Mouse (Mus musculus) limb, embryonic 12.5 days (tissue): ENCODE results near the gene Tex30. TPM values are rescaled to one million over a fixed set of nuclear protein-coding genes. Genes with fewer than 3 reads are reported as not detected.

Experiments
- ATAC-seq: fragments of 200-750 bp; cut with Nextera tagmentation; 2 replicates; pipeline ENCODE4 v1.8.0; 2017; ENCODE audit warnings: low read depth, moderate TSS enrichment; ENCODE audit not compliant: insufficient number of reproducible peaks, insufficient read depth, low FRiP score, low TSS enrichment
- H3K27ac ChIP-seq: fragments of 300-500 bp; sonication (generic); 2 replicates; pipeline ENCODE4 v1.5.1; 2016; ENCODE audit warnings: mild to moderate bottlenecking, moderate library complexity
- H3K27me3 ChIP-seq: fragments of 300-500 bp; sonication (generic); 2 replicates; pipeline ENCODE4 v1.6.1; 2016; ENCODE audit warnings: mild to moderate bottlenecking, moderate library complexity
- H3K36me3 ChIP-seq: fragments of 300-500 bp; sonication (generic); 2 replicates; pipeline ENCODE4 v1.6.1; 2016; ENCODE audit warnings: mild to moderate bottlenecking, moderate library complexity
- H3K4me1 ChIP-seq: fragments of 300-500 bp; sonication (generic); replicated peaks from 2 replicates; pipeline ENCODE4 v1.6.1; 2016
- H3K4me2 ChIP-seq: fragments of 300-500 bp; sonication (generic); 2 replicates; pipeline ENCODE4 v1.6.1; 2016; ENCODE audit warnings: mild to moderate bottlenecking, moderate library complexity
- H3K4me3 ChIP-seq: fragments of 300-500 bp; sonication (generic); replicated peaks from 2 replicates; pipeline ENCODE4 v1.5.1; 2016; ENCODE audit warnings: mild to moderate bottlenecking
- H3K9ac ChIP-seq: fragments of 300-500 bp; sonication (generic); replicated peaks from 2 replicates; pipeline ENCODE4 v1.6.1; 2016; ENCODE audit warnings: mild to moderate bottlenecking, moderate library complexity
- H3K9me3 ChIP-seq: fragments of 300-500 bp; sonication (generic); 2 replicates; pipeline ENCODE4 v1.6.1; 2016; ENCODE audit warnings: mild to moderate bottlenecking, moderate library complexity
- WGBS: fragments of 180-500 bp; shearing (Covaris S2); methylation state at CpG from one replicate; pipeline ENCODE4 v1.1.7; 2016; 5-methylcytosine and 5-hydroxymethylcytosine counted together
- polyA plus RNA-seq: library from polyadenylated mRNA; unstranded; fragments of >200 nt; fragmentation: Nextera tagmentation; extraction: Ambion mirVana; gene quantifications from 2 replicates; pipeline ENCODE4 v1.2.1, GENCODE M21; 2016

Tex30 gene
- polyA plus RNA-seq: 87.0 and 89.6 TPM in 2 replicates

DNA sequence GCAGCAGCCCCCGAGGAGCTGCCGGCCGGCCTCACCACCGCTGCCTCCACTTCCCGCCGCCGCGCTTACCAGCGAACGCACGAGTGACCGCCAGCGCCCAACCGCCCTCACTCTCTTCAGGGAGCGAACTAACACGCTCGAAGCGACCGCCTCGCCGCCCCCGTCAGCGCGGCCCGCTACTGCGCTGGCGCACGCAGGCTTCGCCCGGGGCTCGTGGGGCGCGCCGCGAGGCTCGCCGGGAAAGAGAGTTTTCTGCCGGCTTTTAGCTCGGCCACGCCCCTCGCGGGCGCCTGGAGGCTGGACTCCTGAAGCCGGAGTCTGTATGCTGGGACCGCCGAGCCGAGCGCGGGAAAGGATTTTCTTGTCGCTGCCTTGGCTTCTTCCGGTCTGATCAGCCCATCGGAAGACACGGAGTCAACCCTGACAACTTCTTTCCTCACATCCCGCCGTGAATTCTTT lies at the start of gene Tex30:
Gene Tex30 (minus strand): TSS at position 183 of the 459 bp plus-strand sequence.
- Histone ChIP-seq H3K27ac (peak within 1 kb of the TSS; percentile 93), H3K27me3 (no peaks in the 10 kb centered on the region), H3K36me3 (peaks cover 34% of the 10 kb centered on the region), H3K4me3 (peak within 1 kb of the TSS; percentile 79), H3K4me2 (peak within 1 kb of the TSS; percentile 73), H3K4me1 (peaks cover 11% of the 10 kb centered on the region), H3K9ac (peak within 1 kb of the TSS; percentile 82), H3K9me3 (0 out of 2 replicates have a peak, but pooled peaks cover under 1% of the 10 kb centered on the region)
- peak; percentile 98 for ATAC-seq
- WGBS: under 1% methylated on average over 54 of the region's 55 CpGs

DNA sequence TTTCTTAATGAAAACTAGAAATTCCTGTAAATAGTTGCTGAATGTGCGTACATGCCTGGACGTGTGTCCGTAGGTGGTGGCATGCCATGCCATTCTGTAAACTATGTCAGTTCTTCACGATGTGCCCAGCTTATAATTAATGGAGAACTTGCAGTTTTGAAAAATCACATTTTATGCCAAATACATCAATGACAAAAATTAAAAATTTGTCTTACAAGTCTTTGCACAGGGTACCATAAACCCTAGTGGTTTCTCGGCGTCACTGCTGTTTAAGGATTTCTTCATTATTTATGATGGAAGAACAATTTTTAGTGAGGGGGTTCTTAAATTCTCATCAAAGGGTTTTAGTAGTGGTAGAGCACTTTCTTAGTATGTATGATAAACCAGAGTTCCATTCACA lies 46.5 kb upstream of the Tex30 start:
- 0 out of 2 replicates have a peak overlapping the region, but pooled peaks have one; percentile 89 for H3K9ac ChIP-seq

DNA sequence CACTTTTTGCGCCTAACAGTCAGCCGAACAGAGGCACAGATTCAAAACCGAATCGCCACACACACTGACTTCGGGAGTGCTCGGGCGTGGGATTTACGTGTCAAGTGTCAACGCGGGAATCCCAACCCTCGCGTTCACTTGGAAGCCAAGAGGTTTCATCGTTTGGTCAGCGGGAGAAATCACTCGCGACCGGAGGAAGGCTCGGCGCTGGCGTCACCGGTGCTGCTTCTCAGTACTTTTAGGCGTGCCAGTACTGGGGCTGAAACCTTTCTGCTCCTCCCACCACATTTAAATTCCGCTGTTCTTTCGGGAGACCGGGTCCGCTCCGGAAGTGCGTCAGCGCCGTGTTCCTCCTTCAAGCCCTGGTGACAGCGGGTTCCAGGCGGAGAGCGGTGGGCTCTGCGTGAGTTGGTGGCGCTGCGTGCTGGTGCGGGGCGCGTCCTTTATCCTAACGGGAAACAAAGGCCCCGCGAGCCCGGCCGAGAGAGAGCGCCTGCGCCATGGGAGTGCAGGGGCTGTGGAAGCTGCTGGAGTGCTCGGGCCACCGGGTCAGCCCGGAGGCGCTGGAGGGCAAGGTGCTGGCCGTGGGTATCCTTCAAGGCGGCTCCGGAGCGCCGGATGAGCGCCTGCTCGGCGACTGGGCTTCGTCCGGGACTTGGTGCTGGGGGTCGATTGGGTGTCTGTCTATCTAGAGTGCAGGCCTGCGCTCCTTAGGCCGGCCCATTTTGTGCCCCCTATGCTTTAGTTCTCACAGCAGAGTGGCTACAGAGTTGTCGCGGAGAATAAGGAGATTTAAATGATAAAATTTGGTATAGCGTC lies 45.5 kb upstream of the Tex30 start, which contains the start of gene Ercc5:
Gene Ercc5 (plus strand): TSS at position 182 of the 819 bp plus-strand sequence.
- H3K4me2 ChIP-seq: peak within 1 kb of the TSS; percentile 65
- H3K4me3 ChIP-seq: peak within 1 kb of the TSS; percentile 73
- under 1% methylated on average over 66 of the region's 66 CpGs for WGBS
- H3K27me3 ChIP-seq: no peaks in the 10 kb centered on the region
- ATAC-seq: peak; percentile 98
- peak within 1 kb of the TSS; percentile 97 for H3K27ac ChIP-seq
- peak within 1 kb of the TSS; percentile 89 for H3K9ac ChIP-seq
- no peaks in the 10 kb centered on the region for H3K4me1 ChIP-seq
- peaks cover 23% of the 10 kb centered on the region for H3K36me3 ChIP-seq
- no peaks in the 10 kb centered on the region for H3K9me3 ChIP-seq

More for the DNA sequence above, 46.5 kb upstream of the Tex30 start:
- Histone ChIP-seq H3K27me3 (no peaks in the 10 kb centered on the region), H3K4me2 (peak overlapping the region; percentile 65), H3K9me3 (no peaks in the 10 kb centered on the region), H3K36me3 (peaks cover 14% of the 10 kb centered on the region), H3K4me1 (no peaks in the 10 kb centered on the region), H3K27ac (no peak overlapping the region), H3K4me3 (peak overlapping the region; percentile 73)
- ATAC-seq: no peak
- 45% methylated on average over 6 of the region's 6 CpGs for WGBS

DNA sequence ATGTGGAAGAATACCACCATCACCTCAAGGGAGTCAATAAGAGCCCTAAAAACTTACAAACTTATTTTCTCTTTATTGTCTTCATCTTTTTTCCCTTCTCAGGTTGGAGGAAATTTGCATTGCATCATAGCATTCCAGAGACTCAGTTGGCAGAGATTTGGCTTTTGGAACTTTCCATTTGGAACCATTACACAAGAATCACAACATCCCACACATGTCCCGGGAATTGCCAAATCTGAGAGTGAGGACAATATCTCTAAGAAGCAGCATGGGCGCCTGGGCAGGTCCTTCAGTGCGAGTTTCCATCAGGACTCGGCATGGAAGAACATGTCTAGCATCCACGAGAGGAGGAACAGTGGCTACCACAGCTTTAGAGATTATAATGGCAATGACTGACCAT lies 40.5 kb upstream of the Tex30 start:
- no peak overlapping the region for H3K9ac ChIP-seq
- no peaks in the 10 kb centered on the region for H3K9me3 ChIP-seq
- 88% methylated on average over 5 of the region's 5 CpGs for WGBS
- no peak overlapping the region for H3K27ac ChIP-seq
- H3K36me3 ChIP-seq: peaks cover 66% of the 10 kb centered on the region
- H3K27me3 ChIP-seq: no peaks in the 10 kb centered on the region
- no peak overlapping the region for H3K4me3 ChIP-seq
- no peak overlapping the region for H3K4me2 ChIP-seq
- ATAC-seq: no peak
- no peaks in the 10 kb centered on the region for H3K4me1 ChIP-seq

DNA sequence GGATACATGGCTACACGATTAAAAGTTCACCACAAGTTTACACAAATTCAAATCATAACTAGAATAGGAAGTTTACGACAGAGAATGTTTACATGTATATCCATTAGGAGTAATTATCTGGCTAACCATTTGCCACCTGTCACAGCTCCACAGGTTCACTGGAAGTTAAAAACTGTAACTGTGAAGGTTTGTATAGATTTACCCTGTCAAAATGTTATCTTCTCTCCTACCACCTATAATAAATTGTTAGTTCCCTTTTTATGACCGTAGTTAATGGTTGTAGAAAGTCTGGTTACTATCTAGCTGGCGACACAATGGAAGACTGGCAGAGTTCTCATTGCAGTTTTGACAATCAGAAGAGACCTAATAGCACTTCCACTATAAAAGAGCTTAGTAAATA lies 38.0 kb upstream of the Tex30 start:
- no peaks in the 10 kb centered on the region for H3K27me3 ChIP-seq
- no peak overlapping the region for H3K27ac ChIP-seq
- H3K9me3 ChIP-seq: no peaks in the 10 kb centered on the region
- H3K4me3 ChIP-seq: no peak overlapping the region
- WGBS: 72% methylated on average over 4 of the region's 4 CpGs
- no peak for ATAC-seq
- H3K9ac ChIP-seq: no peak overlapping the region
- H3K36me3 ChIP-seq: peaks cover 78% of the 10 kb centered on the region
- H3K4me1 ChIP-seq: no peaks in the 10 kb centered on the region
- H3K4me2 ChIP-seq: no peak overlapping the region

DNA sequence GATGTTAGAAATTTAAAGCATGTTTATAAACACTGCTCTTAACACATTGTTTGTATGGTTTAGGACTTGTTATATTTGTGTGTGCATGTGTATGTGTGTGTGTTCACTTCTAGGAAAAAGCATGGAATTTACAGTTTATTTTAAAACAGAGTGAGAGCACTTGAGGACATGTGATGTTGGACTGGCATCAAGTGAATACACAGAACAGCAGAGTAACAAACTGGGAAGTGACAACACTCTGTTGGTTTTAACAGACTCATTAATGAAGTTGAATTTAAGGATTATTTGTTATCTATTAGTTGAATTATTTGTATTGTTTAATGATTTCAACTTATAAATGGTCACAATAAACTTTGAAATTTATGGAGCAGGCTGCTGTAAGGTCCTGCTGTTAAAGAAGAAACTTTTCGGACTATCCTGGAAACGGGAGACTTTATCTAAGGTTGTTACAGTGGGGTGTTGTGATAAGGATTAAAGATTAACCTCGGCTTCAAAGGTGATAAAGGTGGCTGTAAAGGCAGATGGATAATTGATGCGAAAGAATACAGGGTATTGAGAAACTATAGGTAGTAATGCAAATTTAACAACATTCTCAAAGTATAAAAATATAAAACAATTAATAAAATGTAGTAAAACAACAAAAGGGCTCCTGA lies 27.8 kb upstream of the Tex30 start:
- Histone ChIP-seq H3K4me1 (no peaks in the 10 kb centered on the region), H3K36me3 (peaks cover 61% of the 10 kb centered on the region), H3K27ac (no peak overlapping the region), H3K4me2 (no peak overlapping the region), H3K4me3 (no peak overlapping the region), H3K9ac (no peak overlapping the region), H3K9me3 (no peaks in the 10 kb centered on the region), H3K27me3 (no peaks in the 10 kb centered on the region)
- no peak for ATAC-seq
- WGBS: 91% methylated on average over 4 of the region's 4 CpGs

DNA sequence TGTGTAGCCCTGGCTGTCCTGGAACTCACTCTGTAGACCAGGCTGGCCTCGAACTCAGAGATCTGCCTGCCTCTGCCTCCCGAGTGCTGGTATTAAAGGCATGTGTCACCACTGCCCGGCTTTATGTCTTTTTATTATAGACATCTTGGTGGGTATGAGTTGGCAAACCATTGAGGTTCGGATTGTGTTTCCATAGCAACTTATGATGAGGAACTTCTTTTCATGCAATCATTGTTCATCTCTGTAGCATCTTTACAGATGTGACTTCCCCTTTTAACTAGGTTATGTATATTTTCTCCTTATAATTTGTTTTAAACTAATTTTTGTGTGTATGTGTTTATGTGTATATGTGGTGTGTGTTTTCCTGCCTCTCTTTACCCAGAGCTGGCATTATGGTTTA lies 23.3 kb upstream of the Tex30 start:
- ATAC-seq: no peak
- Histone ChIP-seq H3K4me1 (0 out of 2 replicates have a peak, but pooled peaks cover 5% of the 10 kb centered on the region), H3K4me3 (no peak overlapping the region), H3K9me3 (no peaks in the 10 kb centered on the region), H3K9ac (no peak overlapping the region), H3K4me2 (no peak overlapping the region), H3K27ac (no peak overlapping the region), H3K36me3 (peaks cover 53% of the 10 kb centered on the region), H3K27me3 (no peaks in the 10 kb centered on the region)
- WGBS: 96% methylated on average over 4 of the region's 4 CpGs

DNA sequence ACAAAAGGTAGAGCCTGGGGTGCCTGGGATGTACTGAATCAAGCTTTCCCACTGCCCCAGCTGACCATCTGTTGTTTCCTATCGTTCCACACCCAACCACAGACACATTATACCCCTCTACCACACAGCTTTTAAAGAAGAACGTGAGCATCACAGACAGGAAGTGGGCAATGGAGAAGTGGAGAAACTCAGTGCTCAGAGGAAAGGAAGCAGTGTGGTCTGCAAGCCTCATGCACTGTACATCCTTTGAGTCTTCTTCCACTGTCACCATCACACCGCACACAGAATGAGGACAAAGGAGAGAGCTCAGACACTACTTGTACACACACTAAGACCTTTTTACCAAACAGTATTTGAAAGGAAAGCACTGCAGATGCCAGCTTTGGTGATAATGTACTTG lies 20.0 kb upstream of the Tex30 start:
- 85% methylated on average over 3 of the region's 3 CpGs for WGBS
- peaks cover 25% of the 10 kb centered on the region for H3K36me3 ChIP-seq
- H3K9me3 ChIP-seq: no peaks in the 10 kb centered on the region
- no peak for ATAC-seq
- no peaks in the 10 kb centered on the region for H3K27me3 ChIP-seq
- no peak overlapping the region for H3K4me3 ChIP-seq
- H3K27ac ChIP-seq: no peak overlapping the region
- H3K4me2 ChIP-seq: no peak overlapping the region
- H3K9ac ChIP-seq: no peak overlapping the region
- peaks cover 8% of the 10 kb centered on the region for H3K4me1 ChIP-seq

DNA sequence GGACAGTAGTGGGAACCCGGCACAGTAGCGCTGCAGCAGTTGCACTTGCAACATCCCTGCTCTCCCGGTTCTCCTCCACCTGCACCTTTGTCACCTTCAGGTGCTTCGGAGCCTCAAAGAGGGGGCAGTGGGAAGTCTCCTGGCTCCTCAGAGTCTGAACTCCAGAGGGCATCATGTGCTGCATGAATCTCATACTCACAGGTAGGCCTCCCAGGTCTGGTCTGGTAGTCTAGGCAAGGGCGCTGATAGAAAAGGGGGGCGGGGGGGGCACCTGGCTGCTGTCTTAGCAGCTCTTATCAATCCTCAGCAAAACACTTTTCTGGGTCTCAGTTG lies 17.8 kb upstream of the Tex30 start:
- no peaks in the 10 kb centered on the region for H3K27me3 ChIP-seq
- peak overlapping the region; percentile 86 for H3K9ac ChIP-seq
- ATAC-seq: peak; percentile 6; the same call in 1 of the 2 replicates
- H3K4me2 ChIP-seq: peak overlapping the region; percentile 74
- H3K9me3 ChIP-seq: no peaks in the 10 kb centered on the region
- 3% methylated on average over 6 of the region's 6 CpGs for WGBS
- H3K4me3 ChIP-seq: peak overlapping the region; percentile 77
- H3K27ac ChIP-seq: peak overlapping the region; percentile 96
- H3K36me3 ChIP-seq: peaks cover 24% of the 10 kb centered on the region
- H3K4me1 ChIP-seq: peaks cover 8% of the 10 kb centered on the region

DNA sequence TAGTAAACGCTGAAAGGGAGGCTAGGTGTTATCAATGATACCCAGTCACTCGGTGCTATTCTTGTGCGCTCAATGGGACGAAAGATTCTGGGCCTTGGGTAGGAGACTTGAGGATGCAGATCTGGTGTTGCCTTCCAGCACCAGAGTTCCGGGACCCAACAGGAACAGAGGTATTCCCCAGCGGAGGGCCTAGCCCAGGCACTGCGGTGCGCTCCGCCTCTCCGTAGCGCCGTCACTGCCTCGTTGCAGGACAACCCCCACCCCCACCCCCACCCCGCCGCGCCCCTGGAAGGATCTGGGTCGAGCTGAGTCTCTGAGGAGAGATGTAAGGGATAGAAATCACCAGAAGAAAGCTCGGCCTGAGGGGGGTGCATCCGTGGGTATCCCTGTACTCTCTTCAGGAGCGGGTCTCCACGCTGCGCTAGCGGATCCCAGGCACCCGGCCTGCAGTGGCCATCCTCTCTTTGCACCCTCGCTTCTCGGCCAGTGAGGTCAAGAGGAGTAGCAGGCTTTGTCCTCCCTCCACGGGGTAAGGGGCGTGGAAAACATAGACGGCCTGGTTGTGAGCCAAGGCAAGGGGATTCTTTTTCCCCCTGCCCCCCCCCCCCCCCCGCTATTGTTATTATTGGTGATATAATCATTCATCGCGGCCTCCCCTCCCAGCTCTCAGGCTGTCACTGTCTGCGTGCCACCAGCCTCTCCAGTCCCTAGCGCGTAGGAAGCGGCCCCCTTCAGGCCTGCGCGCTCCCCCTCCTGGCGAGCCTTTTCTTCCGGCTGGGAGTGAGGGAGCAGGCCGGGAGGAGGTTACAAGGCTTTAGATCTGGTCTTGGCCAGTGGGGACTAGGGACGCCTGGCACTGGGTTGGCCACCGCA lies 17.2 kb upstream of the Tex30 start:
- peak overlapping the region; percentile 86 for H3K9ac ChIP-seq
- WGBS: under 1% methylated on average over 43 of the region's 43 CpGs
- ATAC-seq: peak; percentile 83

More for the DNA sequence above, 17.2 kb upstream of the Tex30 start:
- Histone ChIP-seq H3K4me1 (peaks cover 8% of the 10 kb centered on the region), H3K4me3 (peak overlapping the region; percentile 77), H3K36me3 (peaks cover 26% of the 10 kb centered on the region), H3K4me2 (peak overlapping the region; percentile 74), H3K9me3 (no peaks in the 10 kb centered on the region), H3K27ac (peak overlapping the region; percentile 96), H3K27me3 (no peaks in the 10 kb centered on the region)
